Mouse (Mus musculus) cerebellum, adult 2 months (tissue): ENCODE results near the gene Gsg1l. TPM values are rescaled to one million over a fixed set of nuclear protein-coding genes. Genes with fewer than 3 reads are reported as not detected.
A peak's percentile ranks its signal among the peaks of the same experiment; 100 is the strongest.

ENCODE experiments used
- DNase-seq, 2 experiments: peaks; one replicate each; pipeline ENCODE4 v3.0.0; 2021
- H3K27ac ChIP-seq: fragments of 200-500 bp; 2 replicates; pipeline ENCODE4 v1.5.1; 2012; ENCODE audit warnings: low read length, control low read depth, inconsistent platforms; ENCODE audit not compliant: insufficient read depth
- H3K27me3 ChIP-seq: fragments of 200-500 bp; 2 replicates; pipeline ENCODE4 v1.6.1; 2012; ENCODE audit warnings: inconsistent platforms, mild to moderate bottlenecking, low read length, moderate library complexity; ENCODE audit not compliant: control insufficient read depth, insufficient read depth
- H3K4me1 ChIP-seq: fragments of 200-500 bp; 2 replicates; pipeline ENCODE4 v1.6.1; 2011; ENCODE audit warnings: low read length; ENCODE audit not compliant: control insufficient read depth, insufficient read depth
- H3K4me3 ChIP-seq: fragments of 200-500 bp; replicated peaks from 2 replicates; pipeline ENCODE3; 2011; ENCODE audit warnings: mild to moderate bottlenecking, low read depth, low read length, control low read depth; ENCODE audit not compliant: insufficient read depth
- CTCF ChIP-seq: fragments of 200-500 bp; IDR thresholded peaks from 2 replicates; pipeline ENCODE4 v1.5.1; 2011; ENCODE audit warnings: low read depth, mild to moderate bottlenecking, control low read depth, low read length, moderate library complexity, borderline replicate concordance; ENCODE audit not compliant: insufficient read depth
- POLR2A ChIP-seq: fragments of 200-500 bp; IDR thresholded peaks from 2 replicates; pipeline ENCODE4 v1.6.1; 2011; ENCODE audit warnings: low read length, control low read depth, borderline replicate concordance; ENCODE audit not compliant: insufficient read depth
- WGBS: fragments of 180-500 bp; shearing (Covaris S2); methylation state at CpG from one replicate; pipeline ENCODE4 v1.1.7; 2018; 5-methylcytosine and 5-hydroxymethylcytosine counted together
- polyA plus RNA-seq: library from polyadenylated mRNA; depleted of rRNA; stranded (reverse); fragments of >200 nt; gene quantifications from 2 replicates; pipeline ENCODE4 v1.2.3, GENCODE M21; 2012

Gsg1l gene
- polyA plus RNA-seq, 1 experiment, result 17.5 TPM

DNA sequence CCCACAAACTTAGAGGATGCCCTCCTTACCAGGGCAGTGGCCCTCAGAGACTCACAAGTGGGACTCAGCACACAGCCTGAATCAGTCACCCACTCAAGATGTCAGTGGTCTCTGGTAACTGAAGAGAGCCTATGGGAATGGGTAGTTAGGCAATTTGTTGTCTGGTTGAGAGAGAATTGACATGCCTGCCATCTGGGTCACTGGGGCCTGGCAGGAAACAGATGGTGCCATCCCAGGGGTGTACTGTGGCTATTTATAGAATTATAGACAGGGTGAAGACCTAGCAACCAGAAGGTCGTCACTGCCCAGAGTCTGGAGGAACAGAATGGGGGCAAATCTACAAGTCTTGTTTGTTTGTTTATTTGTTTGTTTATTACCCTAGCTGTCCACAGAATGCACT is 54.8 kb downstream of the Gsg1l start:
- H3K4me3 ChIP-seq, result no peak overlapping the region
- H3K27ac ChIP-seq, result no peak overlapping the region
- no peaks in the 10 kb centered on the region for H3K27me3 ChIP-seq
- TF ChIP-seq CTCF (no peak), POLR2A (no peak)
- 9% methylated on average over 1 of the region's 1 CpGs for WGBS
- DNase-seq, result peak; percentile 70 to 78
- peaks cover 34% of the 10 kb centered on the region for H3K4me1 ChIP-seq

DNA sequence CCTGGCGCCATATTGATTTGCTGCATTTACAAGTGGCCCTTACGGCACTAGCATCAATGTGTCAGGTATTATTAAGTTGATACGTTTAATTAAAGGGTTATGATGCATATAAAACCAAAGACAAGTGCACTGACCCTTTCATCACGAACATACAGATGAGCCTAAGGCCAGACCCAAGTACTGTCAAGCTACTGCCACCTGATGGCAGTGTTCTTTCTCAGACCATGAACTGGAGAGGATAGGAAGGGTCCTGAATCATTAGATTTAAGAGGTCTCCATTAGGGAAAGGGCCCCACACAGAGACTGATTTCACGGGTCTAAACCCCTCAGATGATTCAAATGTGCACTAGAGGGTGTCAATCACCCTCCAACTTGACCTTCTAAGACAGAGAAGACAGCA is 55.6 kb downstream of the Gsg1l start:
- WGBS, result 88% methylated on average over 5 of the region's 5 CpGs
- TF ChIP-seq POLR2A (no peak), CTCF (no peak; the same call in 1 of the 2 replicates)
- Histone ChIP-seq H3K27me3 (no peaks in the 10 kb centered on the region), H3K27ac (no peak overlapping the region), H3K4me1 (peaks cover 26% of the 10 kb centered on the region), H3K4me3 (no peak overlapping the region)
- DNase-seq, result no peak

DNA sequence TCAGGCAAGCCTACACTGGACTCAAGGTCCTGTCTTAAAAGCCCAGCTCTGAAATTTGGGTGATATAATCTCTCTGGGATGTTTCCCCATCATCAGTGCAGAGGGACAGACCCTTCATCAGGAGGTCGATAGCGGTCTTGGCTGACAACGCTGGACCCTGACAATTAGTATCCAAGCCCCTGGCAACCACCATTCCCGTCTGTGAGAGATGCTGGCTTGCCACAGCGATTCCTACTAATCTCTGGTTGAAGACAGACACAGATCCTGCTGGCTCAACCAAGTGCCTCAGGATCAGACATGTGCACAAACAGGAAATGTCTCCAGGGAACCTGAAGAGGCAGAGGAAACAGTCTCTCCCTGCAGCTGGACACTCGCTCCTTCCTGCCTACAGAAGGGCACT is 62.2 kb downstream of the Gsg1l start:
- 43% methylated on average over 6 of the region's 6 CpGs for WGBS
- TF ChIP-seq POLR2A (no peak), CTCF (no peak)

DNA sequence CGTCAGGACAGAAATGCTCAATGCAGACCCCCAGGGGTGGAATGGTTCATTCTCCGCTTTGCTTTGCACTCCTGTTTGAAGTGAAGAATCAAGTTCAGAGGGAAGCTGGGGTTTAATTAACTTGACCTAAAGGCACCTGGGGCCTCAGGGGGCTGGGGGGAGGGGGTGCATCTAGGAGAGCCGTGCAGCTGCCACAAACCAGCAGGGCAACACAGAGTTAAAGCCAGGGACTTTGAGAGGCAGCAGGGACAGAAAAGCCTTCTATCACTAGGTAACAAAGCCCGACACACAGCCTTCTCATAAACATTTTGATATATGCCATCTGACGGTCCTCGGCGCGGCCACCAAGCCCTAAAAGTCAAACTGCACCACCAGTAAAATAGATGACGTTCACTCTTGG is 62.9 kb downstream of the Gsg1l start:
- Histone ChIP-seq H3K4me3 (no peak overlapping the region), H3K4me1 (no peaks in the 10 kb centered on the region), H3K27ac (no peak overlapping the region), H3K27me3 (no peaks in the 10 kb centered on the region)
- 68% methylated on average over 9 of the region's 9 CpGs for WGBS
- TF ChIP-seq POLR2A, result no peak
- no peak for DNase-seq

More for the DNA sequence above, 62.2 kb downstream of the Gsg1l start:
- no peak for DNase-seq
- no peak overlapping the region for H3K4me3 ChIP-seq
- H3K27ac ChIP-seq, result no peak overlapping the region
- H3K27me3 ChIP-seq, result no peaks in the 10 kb centered on the region
- H3K4me1 ChIP-seq, result no peaks in the 10 kb centered on the region

DNA sequence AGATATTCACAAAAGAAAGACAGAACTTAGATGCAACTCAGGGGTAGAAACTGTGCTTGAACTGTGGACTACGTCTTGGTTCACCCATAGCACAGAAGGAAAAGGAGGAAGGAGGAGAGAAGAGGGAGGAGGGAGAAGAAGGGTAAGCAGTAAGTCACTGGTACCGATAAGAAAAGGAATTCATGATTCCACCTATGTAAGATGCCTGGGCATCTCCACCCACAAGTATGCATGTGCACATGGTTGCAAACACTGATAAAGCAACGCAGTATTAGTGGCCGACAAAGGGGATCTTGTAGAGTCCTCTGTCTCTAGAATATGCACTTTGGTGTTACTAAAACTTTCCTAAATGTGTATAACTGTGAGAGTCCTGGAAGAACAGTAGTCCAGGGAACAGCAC is 64.8 kb downstream of the Gsg1l start:
- H3K4me1 ChIP-seq, result no peaks in the 10 kb centered on the region
- 95% methylated on average over 4 of the region's 4 CpGs for WGBS
- TF ChIP-seq CTCF (no peak), POLR2A (no peak)

DNA sequence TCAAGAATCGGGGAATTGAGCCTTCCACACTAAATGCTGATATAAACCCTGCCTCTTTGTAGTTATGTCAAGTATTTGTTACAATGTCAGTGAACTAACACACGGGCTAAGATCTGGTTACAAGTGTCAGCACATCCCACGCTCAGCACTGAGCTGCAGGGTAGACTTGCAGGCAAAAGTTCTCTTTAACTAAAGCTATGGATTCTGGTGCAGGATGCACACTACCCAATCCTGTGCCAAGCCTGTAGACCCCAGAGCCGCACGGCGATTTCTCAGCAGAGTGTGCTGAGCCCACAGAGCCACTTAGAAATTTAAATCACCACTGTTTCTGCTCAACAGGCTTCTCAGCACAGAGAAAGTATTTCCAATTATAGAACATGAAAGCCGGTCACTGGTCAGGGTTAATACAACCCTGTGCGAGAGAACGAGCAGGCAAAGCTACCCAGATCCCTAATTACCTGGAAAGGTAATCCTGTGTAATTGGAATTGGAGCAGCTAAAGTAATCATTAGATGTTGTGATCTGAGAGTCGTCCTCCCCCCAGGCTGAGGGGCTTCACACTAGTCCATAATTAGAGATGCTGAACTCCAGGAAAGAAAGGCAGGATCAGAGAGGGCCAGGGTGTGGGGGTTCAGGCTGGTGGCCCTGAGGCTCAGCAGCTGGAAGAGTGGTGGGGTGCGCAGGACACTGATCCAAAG is 69.7 kb downstream of the Gsg1l start:
- Histone ChIP-seq H3K27me3 (no peaks in the 10 kb centered on the region), H3K27ac (no peak overlapping the region), H3K4me3 (no peak overlapping the region), H3K4me1 (peaks cover 7% of the 10 kb centered on the region)
- DNase-seq, result no peak
- WGBS, result 94% methylated on average over 11 of the region's 11 CpGs
- TF ChIP-seq CTCF, result no peak
- TF ChIP-seq POLR2A, result no peak

More for the DNA sequence above, 64.8 kb downstream of the Gsg1l start:
- Histone ChIP-seq H3K27ac (no peak overlapping the region), H3K27me3 (no peaks in the 10 kb centered on the region), H3K4me3 (no peak overlapping the region)
- DNase-seq, result no peak

DNA sequence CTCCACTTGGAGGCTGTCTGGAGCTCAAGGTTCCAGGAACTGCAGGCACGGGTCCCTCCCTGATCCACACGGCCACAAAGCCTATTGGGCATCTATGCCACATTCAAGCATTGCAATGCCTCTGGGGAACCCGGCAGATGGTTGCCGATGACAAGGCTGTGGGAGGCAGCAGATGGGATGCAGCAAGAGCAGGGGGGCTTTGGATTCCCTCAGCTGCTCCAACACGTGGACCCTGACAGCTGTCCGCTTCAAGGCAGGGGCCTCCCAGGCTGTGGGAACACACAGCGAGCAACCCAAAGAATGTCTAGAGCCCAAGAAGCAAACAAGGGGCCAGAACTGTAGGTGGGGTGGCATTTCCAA is 73.4 kb downstream of the Gsg1l start:
- TF ChIP-seq CTCF, result no peak
- no peak for TF ChIP-seq POLR2A
- Histone ChIP-seq H3K4me1 (peaks cover 7% of the 10 kb centered on the region), H3K4me3 (no peak overlapping the region), H3K27me3 (no peaks in the 10 kb centered on the region), H3K27ac (no peak overlapping the region)
- DNase-seq, result peak; percentile 34 to 41
- WGBS, result 30% methylated on average over 7 of the region's 7 CpGs

DNA sequence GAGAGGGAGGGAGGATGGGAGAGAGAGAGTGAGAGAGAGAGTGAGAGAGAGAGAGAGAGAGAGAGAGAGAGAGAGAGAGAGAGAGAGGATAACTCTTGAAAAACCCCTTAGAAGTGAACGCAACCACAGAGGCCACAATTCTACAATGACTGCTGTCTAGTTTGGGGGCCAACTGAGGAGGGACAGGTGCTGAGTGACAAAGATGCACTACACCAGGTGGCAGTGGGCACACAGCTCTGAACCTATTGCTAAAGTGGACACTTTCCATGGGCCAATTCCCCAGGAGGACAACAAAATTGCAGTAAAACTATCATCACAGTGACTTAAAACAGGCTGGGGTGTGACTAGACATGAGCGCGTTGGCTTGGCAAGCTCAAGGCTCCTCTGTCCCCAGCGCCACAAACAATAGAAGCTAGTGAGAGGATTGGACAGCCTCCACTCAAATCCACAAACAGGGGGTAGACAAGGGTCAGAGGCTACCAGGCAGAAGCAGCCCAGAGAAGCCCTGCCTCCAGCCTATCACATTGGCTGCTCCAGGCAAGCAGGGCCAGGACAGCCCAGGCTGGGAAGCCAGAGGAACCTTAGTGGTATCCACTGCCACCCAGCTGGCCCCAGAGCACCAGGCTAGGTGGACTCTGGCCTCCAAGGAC is 73.9 kb downstream of the Gsg1l start:
- Histone ChIP-seq H3K27ac (no peak overlapping the region), H3K4me1 (peaks cover 7% of the 10 kb centered on the region), H3K27me3 (no peaks in the 10 kb centered on the region), H3K4me3 (no peak overlapping the region)
- no peak for DNase-seq
- 83% methylated on average over 4 of the region's 4 CpGs for WGBS
- TF ChIP-seq POLR2A (no peak), CTCF (no peak)
